Mouse (Mus musculus) limb, embryonic 13.5 days (tissue): ENCODE results near the gene Ift88. TPM values are rescaled to one million over a fixed set of nuclear protein-coding genes. Genes with fewer than 3 reads are reported as not detected.
"Not testable (repeated sequence)": the region's sequence is repeated elsewhere in the genome, so short reads cannot be mapped to it uniquely, and the experiment has no call there.

Source experiments
- ATAC-seq: fragments of 200-750 bp; cut with Nextera tagmentation; 2 replicates; pipeline ENCODE4 v1.8.0; 2017; ENCODE audit warnings: low read depth, moderate number of reproducible peaks, moderate TSS enrichment; ENCODE audit not compliant: low FRiP score
- H3K27ac ChIP-seq: fragments of 300-500 bp; sonication (generic); 2 replicates; pipeline ENCODE4 v1.5.1; 2015; ENCODE audit warnings: inconsistent platforms, mild to moderate bottlenecking, moderate library complexity
- H3K27me3 ChIP-seq: fragments of 300-500 bp; sonication (generic); 2 replicates; pipeline ENCODE4 v1.6.1; 2015; ENCODE audit warnings: mild to moderate bottlenecking, inconsistent platforms
- H3K36me3 ChIP-seq: fragments of 300-500 bp; sonication (generic); 2 replicates; pipeline ENCODE4 v1.6.1; 2015; ENCODE audit warnings: inconsistent platforms, mild to moderate bottlenecking, moderate library complexity
- H3K4me1 ChIP-seq: fragments of 300-500 bp; sonication (generic); 2 replicates; pipeline ENCODE4 v1.6.1; 2015; ENCODE audit warnings: inconsistent platforms
- H3K4me2 ChIP-seq: fragments of 300-500 bp; sonication (generic); replicated peaks from 2 replicates; pipeline ENCODE4 v1.6.1; 2015; ENCODE audit warnings: inconsistent platforms, mild to moderate bottlenecking, moderate library complexity
- H3K4me3 ChIP-seq: fragments of 300-500 bp; sonication (generic); 2 replicates; pipeline ENCODE4 v1.5.1; 2015; ENCODE audit warnings: moderate library complexity, mild to moderate bottlenecking, inconsistent platforms
- H3K9ac ChIP-seq: fragments of 300-500 bp; sonication (generic); 2 replicates; pipeline ENCODE4 v1.6.1; 2015; ENCODE audit warnings: mild to moderate bottlenecking, inconsistent platforms
- H3K9me3 ChIP-seq: fragments of 300-500 bp; sonication (generic); 2 replicates; pipeline ENCODE4 v1.6.1; 2016; ENCODE audit warnings: inconsistent platforms
- WGBS: fragments of 180-500 bp; shearing (Covaris S2); methylation state at CpG from one replicate; pipeline ENCODE4 v1.1.7; 2015; 5-methylcytosine and 5-hydroxymethylcytosine counted together
- polyA plus RNA-seq: library from polyadenylated mRNA; unstranded; fragments of >200 nt; fragmentation: Nextera tagmentation; extraction: Ambion mirVana; gene quantifications from 2 replicates; pipeline ENCODE4 v1.2.1, GENCODE M21; 2015

Gene Ift88
- polyA plus RNA-seq, 1 experiment from 2014 or later = 21.5 TPM

DNA sequence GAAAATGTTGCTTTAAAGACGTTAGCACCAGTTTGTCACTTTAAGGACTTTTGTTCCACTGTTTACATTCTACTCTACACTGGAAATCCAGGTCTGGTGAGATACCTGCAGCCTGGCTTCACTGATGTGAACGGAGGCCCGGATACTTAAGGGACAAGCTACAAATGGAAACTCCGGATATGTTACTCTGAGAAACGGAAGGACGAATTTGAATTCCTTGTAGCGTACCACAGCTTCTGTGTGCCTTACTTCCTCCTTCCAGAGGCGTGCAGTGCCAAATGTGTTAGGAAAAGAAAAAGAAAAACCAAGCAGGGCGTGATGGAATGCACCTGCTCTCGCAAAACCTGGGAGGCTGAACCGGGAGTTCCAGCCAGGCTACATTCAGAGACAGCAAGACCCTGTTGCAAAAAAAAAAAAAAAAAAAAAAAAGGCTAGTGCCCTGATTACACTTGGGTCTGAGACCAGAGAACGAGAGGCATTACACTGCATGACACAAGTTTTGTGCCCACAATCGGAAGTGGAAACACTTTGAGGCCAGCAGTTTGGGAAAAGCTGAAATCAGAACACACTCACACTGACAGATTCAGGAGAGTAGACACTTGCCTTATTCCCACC lies 24.9 kb upstream of the Ift88 start:
- 16% methylated on average over 13 of the region's 13 CpGs for WGBS
- peak; percentile 18; the same call in 1 of the 2 replicates for ATAC-seq
- 0 out of 2 replicates have a peak, but pooled peaks cover 10% of the 10 kb centered on the region for H3K4me1 ChIP-seq

DNA sequence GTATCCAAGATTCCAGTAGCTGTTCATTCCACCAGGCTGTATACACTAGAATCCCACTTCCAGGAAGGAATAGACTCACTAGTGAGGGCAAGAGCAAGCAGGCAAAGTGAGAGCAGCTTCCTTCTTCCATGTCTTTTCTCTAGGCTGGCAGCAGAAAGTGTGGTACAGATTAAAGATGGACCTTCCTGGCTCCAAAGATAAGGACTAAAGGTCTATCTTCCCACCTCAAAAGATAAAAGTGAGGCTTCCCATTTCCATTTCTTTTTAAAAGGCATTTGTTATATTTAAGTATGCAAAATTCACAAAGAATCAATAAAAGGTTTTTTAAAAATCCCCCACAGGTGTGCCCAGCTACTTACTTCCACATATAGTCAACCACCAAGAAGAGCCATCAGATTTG lies 21.0 kb upstream of the Ift88 start:
- Histone ChIP-seq H3K4me1 (peaks cover 16% of the 10 kb centered on the region; the same call in 1 of the 2 replicates), H3K9me3 (no peaks in the 10 kb centered on the region), H3K4me3 (no peak overlapping the region), H3K4me2 (no peak overlapping the region), H3K36me3 (no peaks in the 10 kb centered on the region), H3K27ac (no peak overlapping the region), H3K9ac (no peak overlapping the region), H3K27me3 (no peaks in the 10 kb centered on the region)
- ATAC-seq = no peak

More for the DNA sequence above, 24.9 kb upstream of the Ift88 start:
- Histone ChIP-seq H3K9ac (peak overlapping the region; percentile 48; the same call in 1 of the 2 replicates), H3K27me3 (no peaks in the 10 kb centered on the region), H3K9me3 (no peaks in the 10 kb centered on the region), H3K27ac (peak overlapping the region; percentile 44; the same call in 1 of the 2 replicates), H3K4me3 (peak overlapping the region; percentile 66), H3K4me2 (peak overlapping the region; percentile 81), H3K36me3 (no peaks in the 10 kb centered on the region)

DNA sequence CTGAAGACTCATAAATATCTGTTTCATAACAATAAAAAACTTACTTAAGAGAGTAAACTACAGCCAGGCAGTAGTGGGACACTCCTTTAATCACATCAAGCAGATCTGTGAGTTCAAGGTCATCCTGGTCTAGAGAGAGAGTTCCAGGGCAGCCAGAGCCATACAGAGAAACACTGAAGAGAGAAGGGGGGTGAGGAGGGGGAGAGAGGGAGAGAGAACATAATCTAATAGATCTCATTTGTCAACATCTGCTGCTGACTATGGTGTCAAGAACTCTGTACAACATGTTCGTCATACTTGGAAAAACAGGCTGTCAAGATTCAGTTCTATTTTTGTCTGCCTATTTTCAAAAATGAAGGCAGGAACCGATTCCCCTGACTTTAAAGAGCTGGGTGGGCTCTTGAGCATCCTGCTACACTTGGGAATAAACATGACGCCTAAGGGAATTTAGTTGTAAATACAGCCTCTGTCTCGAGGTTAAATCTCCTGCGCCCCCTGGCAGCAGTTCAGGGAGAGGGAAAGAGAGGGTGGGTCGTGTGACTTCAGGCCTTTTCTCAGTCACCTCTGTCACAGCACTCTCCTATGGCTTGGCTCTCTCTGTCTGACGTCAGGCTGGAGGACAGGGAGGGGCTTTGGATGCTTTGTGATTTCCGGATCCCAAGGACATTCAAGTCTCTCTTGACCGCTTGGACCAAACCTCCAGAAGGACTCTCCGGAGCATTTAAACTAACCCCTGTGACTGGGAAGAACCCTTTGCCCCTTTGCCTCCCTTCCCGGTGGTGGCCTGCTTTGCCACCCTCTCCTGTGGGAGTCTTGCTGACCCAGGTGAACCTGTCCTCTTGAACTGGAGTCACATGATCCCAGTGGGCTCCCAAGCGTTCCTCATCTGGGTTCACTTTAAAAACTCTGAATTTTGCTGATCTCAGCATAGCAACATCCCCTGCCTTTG lies 16.5 kb upstream of the Ift88 start:
- H3K9ac ChIP-seq = no peak overlapping the region
- 7% methylated on average over 12 of the region's 12 CpGs for WGBS
- no peaks in the 10 kb centered on the region for H3K36me3 ChIP-seq
- H3K4me1 ChIP-seq = peaks cover 11% of the 10 kb centered on the region
- no peaks in the 10 kb centered on the region for H3K9me3 ChIP-seq
- H3K27me3 ChIP-seq = no peaks in the 10 kb centered on the region
- H3K4me3 ChIP-seq = no peak overlapping the region
- peak overlapping the region; percentile 30 for H3K4me2 ChIP-seq
- no peak overlapping the region for H3K27ac ChIP-seq
- ATAC-seq = peak; percentile 59

DNA sequence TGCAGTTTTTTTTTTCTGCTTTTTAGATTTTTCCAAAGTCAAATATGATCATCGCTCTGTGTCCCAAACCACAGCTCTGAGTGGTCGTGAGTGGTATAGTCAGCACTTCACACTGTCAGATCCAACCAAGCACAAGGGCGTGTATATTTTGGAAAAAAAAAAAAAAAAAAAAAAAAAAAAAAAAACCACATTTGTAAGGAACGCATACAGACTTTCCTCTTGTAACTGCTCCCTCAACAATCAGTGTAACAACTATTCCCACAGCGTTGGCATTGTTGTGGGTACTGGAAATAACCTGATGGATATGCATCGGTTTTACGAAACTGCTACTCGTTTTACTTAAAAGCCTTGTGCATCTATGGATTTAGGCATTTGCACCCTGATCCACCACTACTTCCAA lies 15.8 kb upstream of the Ift88 start:
- no peak for ATAC-seq
- Histone ChIP-seq H3K27me3 (no peaks in the 10 kb centered on the region), H3K9me3 (no peaks in the 10 kb centered on the region), H3K9ac (no peak overlapping the region), H3K4me2 (no peak overlapping the region), H3K4me1 (peaks cover 16% of the 10 kb centered on the region), H3K36me3 (no peaks in the 10 kb centered on the region), H3K4me3 (no peak overlapping the region), H3K27ac (no peak overlapping the region)
- 76% methylated on average over 8 of the region's 8 CpGs for WGBS

DNA sequence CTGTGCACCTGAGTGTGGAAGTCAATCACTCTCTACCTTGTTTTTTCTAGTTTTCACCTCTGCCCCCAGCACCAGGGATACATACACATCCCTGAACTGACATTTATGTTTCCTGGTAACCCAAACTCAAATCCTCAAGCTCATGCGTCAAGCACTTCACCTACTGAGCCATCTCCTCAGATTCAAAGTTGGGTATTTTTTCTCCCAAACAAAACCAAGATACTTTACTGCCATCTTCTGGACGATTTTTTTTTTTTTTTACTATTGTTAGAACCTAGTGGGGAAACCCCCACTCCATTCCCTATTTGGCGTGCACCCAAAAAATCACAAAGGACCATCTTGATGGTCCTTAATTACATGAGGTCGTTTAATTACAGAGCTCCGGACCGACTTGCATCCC lies 14.8 kb upstream of the Ift88 start:
- Histone ChIP-seq H3K4me3 (no peak overlapping the region), H3K9me3 (no peaks in the 10 kb centered on the region), H3K27me3 (no peaks in the 10 kb centered on the region), H3K4me1 (peaks cover 16% of the 10 kb centered on the region), H3K27ac (no peak overlapping the region), H3K4me2 (0 out of 2 replicates have a peak overlapping the region, but pooled peaks have one; percentile 20), H3K36me3 (no peaks in the 10 kb centered on the region), H3K9ac (no peak overlapping the region)
- no peak for ATAC-seq
- 20% methylated on average over 6 of the region's 6 CpGs for WGBS

DNA sequence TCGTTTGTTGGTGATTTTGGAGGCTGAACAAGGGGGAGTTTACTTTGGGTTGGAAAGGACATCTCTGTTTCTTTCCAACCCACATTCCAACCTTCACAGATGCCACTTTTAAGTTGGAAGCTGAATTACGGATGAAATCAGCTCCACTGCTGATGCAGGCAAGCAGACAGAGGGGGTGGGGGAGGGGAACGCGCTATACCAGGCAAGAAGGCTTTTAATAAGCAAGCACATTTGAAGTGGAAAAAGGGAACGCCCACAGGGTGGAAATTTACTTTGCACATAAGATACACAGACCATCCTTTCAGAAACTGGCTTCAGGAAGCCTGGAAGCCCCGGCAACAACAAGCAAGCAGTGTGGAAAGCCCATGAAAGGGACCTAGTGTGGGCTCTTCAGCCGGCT lies 11.7 kb upstream of the Ift88 start:
- no peak overlapping the region for H3K4me3 ChIP-seq
- no peaks in the 10 kb centered on the region for H3K9me3 ChIP-seq
- no peaks in the 10 kb centered on the region for H3K36me3 ChIP-seq
- no peak overlapping the region for H3K4me2 ChIP-seq
- peak; percentile 67; the same call in 1 of the 2 replicates for ATAC-seq
- peaks cover 15% of the 10 kb centered on the region for H3K4me1 ChIP-seq
- no peaks in the 10 kb centered on the region for H3K27me3 ChIP-seq
- no peak overlapping the region for H3K27ac ChIP-seq
- no peak overlapping the region for H3K9ac ChIP-seq
- WGBS = 51% methylated on average over 7 of the region's 7 CpGs

DNA sequence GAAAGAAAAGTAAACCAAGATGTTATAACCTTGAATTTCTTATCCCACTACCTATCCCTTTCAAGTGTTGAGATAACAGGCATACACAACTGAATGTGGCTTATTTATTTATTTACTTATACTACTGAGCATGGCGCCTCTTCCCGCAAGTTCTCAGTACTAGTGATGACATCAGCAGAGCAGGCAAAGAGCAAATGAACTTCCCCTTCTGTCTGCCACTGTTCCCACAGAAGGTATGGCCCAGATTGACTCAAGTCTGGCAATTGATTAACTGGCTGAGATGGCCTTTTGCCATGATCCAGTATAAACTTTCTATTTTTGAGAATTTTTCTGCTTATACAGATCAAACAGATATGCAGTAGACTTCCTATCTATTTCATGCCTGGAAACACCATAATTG lies 6.7 kb upstream of the Ift88 start:
- WGBS = 97% methylated on average over 2 of the region's 2 CpGs
- ATAC-seq = no peak
- Histone ChIP-seq H3K4me1 (peaks cover 7% of the 10 kb centered on the region; the same call in 1 of the 2 replicates), H3K27ac (no peak overlapping the region), H3K9ac (no peak overlapping the region), H3K9me3 (no peaks in the 10 kb centered on the region), H3K27me3 (peaks cover 2% of the 10 kb centered on the region; the same call in 1 of the 2 replicates), H3K36me3 (no peaks in the 10 kb centered on the region), H3K4me2 (no peak overlapping the region), H3K4me3 (no peak overlapping the region)

DNA sequence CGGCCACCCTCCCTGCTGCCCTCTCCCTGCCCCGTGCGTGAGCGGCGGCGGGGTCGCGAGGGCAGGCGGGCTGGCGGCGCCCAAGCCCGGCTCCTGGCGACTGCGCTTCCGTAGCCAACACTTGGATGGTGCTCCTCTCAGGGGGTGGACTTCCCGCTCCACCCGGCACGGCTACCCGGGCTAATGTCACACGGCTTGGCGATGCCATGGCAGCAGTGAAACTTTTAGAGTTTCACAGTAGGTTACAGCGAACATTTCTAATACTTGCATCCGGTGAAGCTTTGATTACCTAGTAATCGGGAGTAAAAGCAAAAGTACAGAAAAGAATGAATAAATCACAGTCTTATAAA lies 325 bp downstream of the Ift88 start:
- Histone ChIP-seq H3K4me1 (peaks cover 16% of the 10 kb centered on the region), H3K9me3 (no peaks in the 10 kb centered on the region), H3K4me2 (peak overlapping the region; percentile 76), H3K4me3 (peak overlapping the region; percentile 97), H3K27ac (peak overlapping the region; percentile 28; the same call in 1 of the 2 replicates), H3K9ac (peak overlapping the region; percentile 87), H3K36me3 (no peaks in the 10 kb centered on the region), H3K27me3 (no peaks in the 10 kb centered on the region)
- WGBS = under 1% methylated on average over 24 of the region's 24 CpGs
- peak; percentile 77 for ATAC-seq

DNA sequence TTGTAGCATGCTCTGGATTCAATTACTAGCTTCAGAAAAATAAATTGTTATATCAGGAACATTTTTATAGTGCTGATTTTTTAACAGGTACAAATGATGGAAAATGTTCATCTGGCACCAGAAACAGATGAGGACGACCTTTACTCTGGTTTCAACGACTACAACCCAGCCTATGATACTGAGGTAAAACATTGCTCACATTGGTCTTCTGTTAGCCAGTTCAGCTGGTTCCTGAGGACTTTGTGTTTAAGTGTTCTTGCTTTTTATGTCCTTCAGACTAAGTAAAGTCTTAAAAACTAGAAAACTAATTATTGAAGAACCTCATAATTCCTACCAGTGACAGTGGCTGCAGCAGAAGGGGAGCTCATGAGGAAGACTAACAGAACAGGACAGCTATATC lies 6.6 kb downstream of the Ift88 start:
- 41% methylated on average over 2 of the region's 2 CpGs for WGBS
- Histone ChIP-seq H3K4me2 (no peak overlapping the region), H3K9me3 (no peaks in the 10 kb centered on the region), H3K27me3 (no peaks in the 10 kb centered on the region), H3K9ac (no peak overlapping the region), H3K4me3 (no peak overlapping the region), H3K27ac (no peak overlapping the region), H3K36me3 (peaks cover 10% of the 10 kb centered on the region), H3K4me1 (peaks cover 22% of the 10 kb centered on the region)
- no peak for ATAC-seq

DNA sequence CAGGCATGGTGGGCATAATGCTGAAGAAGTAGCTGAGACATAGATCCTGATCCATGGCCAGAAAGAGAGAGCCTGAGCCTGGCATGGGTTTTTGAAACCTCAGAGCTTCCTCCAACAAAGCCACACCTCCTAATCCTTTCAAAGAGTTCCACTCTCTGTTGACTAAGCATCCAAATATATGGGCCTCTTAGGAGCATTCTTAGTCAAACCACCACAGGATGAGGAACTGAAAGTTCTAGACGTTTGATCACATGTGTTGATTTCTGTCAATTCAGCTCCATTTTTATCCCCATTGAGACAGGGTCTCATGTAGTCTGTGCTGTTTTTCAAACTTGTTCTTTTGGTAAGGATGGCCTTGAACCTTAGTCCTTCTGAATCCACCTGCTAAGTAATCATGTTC lies 28.7 kb downstream of the Ift88 start:
- no peak overlapping the region for H3K27ac ChIP-seq
- H3K4me2 ChIP-seq = no peak overlapping the region
- H3K9ac ChIP-seq = no peak overlapping the region
- WGBS = 59% methylated on average over 1 of the region's 1 CpGs
- H3K36me3 ChIP-seq = peaks cover 42% of the 10 kb centered on the region
- H3K27me3 ChIP-seq = no peaks in the 10 kb centered on the region
- H3K4me3 ChIP-seq = no peak overlapping the region
- no peak for ATAC-seq
- no peaks in the 10 kb centered on the region for H3K9me3 ChIP-seq
- H3K4me1 ChIP-seq = no peaks in the 10 kb centered on the region

DNA sequence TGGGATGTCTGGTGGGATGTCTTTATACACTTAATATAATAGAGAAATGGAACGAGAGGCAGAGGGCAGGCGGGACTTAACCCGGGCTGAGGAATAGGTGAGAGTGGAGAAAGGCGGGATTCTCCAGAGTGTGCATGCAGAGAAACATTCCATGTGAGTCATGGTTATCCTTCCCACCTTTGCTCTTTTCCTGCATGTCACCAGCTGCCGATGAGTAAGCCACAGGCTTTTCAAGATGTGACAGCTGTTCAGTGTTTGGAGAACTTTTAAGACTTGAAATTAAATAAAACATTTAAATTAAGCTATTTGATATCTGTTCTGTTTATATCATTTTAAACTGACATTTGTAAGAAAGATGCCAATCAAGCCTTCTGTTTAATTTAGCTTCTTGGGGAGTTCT lies 36.0 kb downstream of the Ift88 start:
- WGBS = 90% methylated on average over 5 of the region's 5 CpGs
- Histone ChIP-seq H3K4me1 (no peaks in the 10 kb centered on the region), H3K36me3 (peaks cover 21% of the 10 kb centered on the region), H3K4me3 (no peak overlapping the region), H3K27ac (no peak overlapping the region), H3K9ac (no peak overlapping the region), H3K4me2 (no peak overlapping the region), H3K27me3 (no peaks in the 10 kb centered on the region), H3K9me3 (no peaks in the 10 kb centered on the region)
- ATAC-seq = no peak

DNA sequence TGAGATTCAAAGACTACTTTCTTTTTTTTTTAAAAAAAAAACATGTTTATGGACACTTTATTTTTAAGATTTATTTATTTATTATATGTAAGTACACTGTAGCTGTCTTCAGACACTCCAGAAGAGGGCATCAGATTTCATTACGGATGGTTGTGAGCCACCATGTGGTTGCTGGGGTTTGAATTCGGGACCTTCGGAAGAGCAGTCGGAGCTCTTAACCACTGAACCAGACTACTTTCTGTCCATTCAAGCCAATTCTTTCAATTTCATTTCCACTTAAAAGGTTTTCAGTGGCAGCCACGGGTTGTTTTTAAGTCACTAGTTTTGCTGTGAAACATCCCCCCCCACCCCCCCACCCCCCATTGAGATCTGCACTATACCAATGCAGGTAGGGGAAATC lies 36.5 kb downstream of the Ift88 start:
- H3K4me2 ChIP-seq, ATAC-seq, H3K27ac ChIP-seq, H3K9me3 ChIP-seq, H3K9ac ChIP-seq, H3K4me3 ChIP-seq, H3K27me3 ChIP-seq, H3K4me1 ChIP-seq: not testable (repeated sequence)
- WGBS = 78% methylated on average over 5 of the region's 5 CpGs
- H3K36me3 ChIP-seq = peaks cover 17% of the 10 kb centered on the region
